Mouse (Mus musculus) liver, adult 2 months (tissue): ENCODE results near the gene Zzef1. TPM values are rescaled to one million over a fixed set of nuclear protein-coding genes. Genes with fewer than 3 reads are reported as not detected.

ENCODE experiments used
- DNase-seq: peaks from one replicate; pipeline ENCODE4 v3.0.0-alpha.2; 2011; ENCODE audit warnings: low read depth, low spot score; ENCODE audit errors: extremely low read depth
- H3K27ac ChIP-seq: fragments of 200-500 bp; replicated peaks from 2 replicates; pipeline ENCODE4 v1.5.1; 2012; ENCODE audit warnings: low read depth, mild to moderate bottlenecking, control low read depth, inconsistent platforms, low read length; ENCODE audit not compliant: insufficient read depth
- H3K27me3 ChIP-seq: fragments of 200-500 bp; 2 replicates; pipeline ENCODE4 v1.6.1; 2012; ENCODE audit warnings: mild to moderate bottlenecking, moderate library complexity, low read length, inconsistent platforms; ENCODE audit not compliant: control insufficient read depth, insufficient read depth
- H3K36me3 ChIP-seq: fragments of 200-500 bp; 2 replicates; pipeline ENCODE4 v1.6.1; 2012; ENCODE audit warnings: low read length, inconsistent platforms; ENCODE audit not compliant: control insufficient read depth, insufficient read depth
- H3K4me1 ChIP-seq: fragments of 200-500 bp; 2 replicates; pipeline ENCODE4 v1.6.1; 2011; ENCODE audit warnings: low read length; ENCODE audit not compliant: control insufficient read depth, insufficient read depth
- H3K4me3 ChIP-seq: fragments of 200-500 bp; 2 replicates; pipeline ENCODE4 v1.5.1; 2011; ENCODE audit warnings: low read depth, mild to moderate bottlenecking, control low read depth, low read length, moderate library complexity; ENCODE audit not compliant: insufficient read depth
- H3K79me2 ChIP-seq: fragments of 200-500 bp; 2 replicates; pipeline ENCODE4 v1.6.1; 2012; ENCODE audit warnings: inconsistent platforms, mild to moderate bottlenecking, low read length, moderate library complexity; ENCODE audit not compliant: control insufficient read depth, insufficient read depth
- H3K9ac ChIP-seq: fragments of 200-500 bp; 2 replicates; pipeline ENCODE4 v1.6.1; 2012; ENCODE audit warnings: low read depth, mild to moderate bottlenecking, control low read depth, inconsistent platforms, low read length
- CTCF ChIP-seq: fragments of 200-500 bp; IDR thresholded peaks from 2 replicates; pipeline ENCODE4 v1.5.1; 2011; ENCODE audit warnings: low read depth, low read length, control low read depth
- POLR2A ChIP-seq: fragments of 200-500 bp; IDR thresholded peaks from 2 replicates; pipeline ENCODE4 v1.6.1; 2011; ENCODE audit warnings: low read length, control low read depth; ENCODE audit not compliant: insufficient read depth; ENCODE audit errors: extremely low read depth
- WGBS: fragments of 180-500 bp; shearing (Covaris S2); methylation state at CpG from one replicate; pipeline ENCODE4 v1.1.7; 2018; 5-methylcytosine and 5-hydroxymethylcytosine counted together
- polyA plus RNA-seq: library from polyadenylated mRNA; depleted of rRNA; stranded (reverse); fragments of >200 nt; gene quantifications from 2 replicates; pipeline ENCODE4 v1.2.3, GENCODE M21; 2012
- total RNA-seq: library from RNA; depleted of rRNA; stranded (reverse); fragments of >200 nt; gene quantifications from 2 replicates; pipeline ENCODE4 v1.2.3, GENCODE M21; 2014

The Zzef1 gene
- total and polyA plus RNA-seq, 2 experiments = 13.6 to 14.1 TPM

GRCm38 (mm10) chr11:72923116-72923515 is 127.1 kb downstream of the Zzef1 start:
- 78% methylated on average over 4 of the region's 4 CpGs for whole genome bisulfite sequencing
- Histone ChIP-seq H3K4me3 (no peak overlapping the region), H3K4me1 (no peaks in the 10 kb centered on the region), H3K27me3 (no peaks in the 10 kb centered on the region), H3K36me3 (peaks cover 30% of the 10 kb centered on the region), H3K9ac (no peak overlapping the region), H3K27ac (no peak overlapping the region), H3K79me2 (no peaks in the 10 kb centered on the region)
- no peak for DNase-seq
- no peak for TF ChIP-seq POLR2A
- TF ChIP-seq CTCF = no peak

- no peak overlapping the region for H3K9ac ChIP-seq
- TF ChIP-seq POLR2A (no peak), CTCF (no peak)
- H3K27ac ChIP-seq = no peak overlapping the region
- no peaks in the 10 kb centered on the region for H3K79me2 ChIP-seq
- peaks cover 24% of the 10 kb centered on the region for H3K36me3 ChIP-seq
- no peaks in the 10 kb centered on the region for H3K4me1 ChIP-seq
- no peaks in the 10 kb centered on the region for H3K27me3 ChIP-seq
- 78% methylated on average over 1 of the region's 1 CpGs for WGBS
- DNase-seq = no peak
- no peak overlapping the region for H3K4me3 ChIP-seq
Observed at GRCm38 (mm10) chr11:72924458-72924857, 128.4 kb downstream of the Zzef1 start.

- Histone ChIP-seq H3K4me1 (no peaks in the 10 kb centered on the region), H3K4me3 (no peak overlapping the region), H3K27ac (no peak overlapping the region), H3K9ac (no peak overlapping the region), H3K27me3 (no peaks in the 10 kb centered on the region), H3K79me2 (no peaks in the 10 kb centered on the region), H3K36me3 (peaks cover 19% of the 10 kb centered on the region)
- TF ChIP-seq POLR2A (no peak), CTCF (no peak)
- DNase-seq = no peak
- WGBS = 72% methylated on average over 2 of the region's 2 CpGs
Observed at GRCm38 (mm10) chr11:72925067-72925466, 129.0 kb downstream of the Zzef1 start.

GRCm38 (mm10) chr11:72926226-72926890 is 130.3 kb downstream of the Zzef1 start:
- TF ChIP-seq CTCF = peak; percentile 97
- TF ChIP-seq POLR2A = no peak
- DNase-seq = no peak
- no peaks in the 10 kb centered on the region for H3K4me1 ChIP-seq
- no peak overlapping the region for H3K27ac ChIP-seq
- H3K4me3 ChIP-seq = no peak overlapping the region
- no peaks in the 10 kb centered on the region for H3K79me2 ChIP-seq
- no peak overlapping the region for H3K9ac ChIP-seq
- WGBS = 66% methylated on average over 13 of the region's 13 CpGs
- H3K36me3 ChIP-seq = peaks cover 17% of the 10 kb centered on the region
- no peaks in the 10 kb centered on the region for H3K27me3 ChIP-seq

DNA sequence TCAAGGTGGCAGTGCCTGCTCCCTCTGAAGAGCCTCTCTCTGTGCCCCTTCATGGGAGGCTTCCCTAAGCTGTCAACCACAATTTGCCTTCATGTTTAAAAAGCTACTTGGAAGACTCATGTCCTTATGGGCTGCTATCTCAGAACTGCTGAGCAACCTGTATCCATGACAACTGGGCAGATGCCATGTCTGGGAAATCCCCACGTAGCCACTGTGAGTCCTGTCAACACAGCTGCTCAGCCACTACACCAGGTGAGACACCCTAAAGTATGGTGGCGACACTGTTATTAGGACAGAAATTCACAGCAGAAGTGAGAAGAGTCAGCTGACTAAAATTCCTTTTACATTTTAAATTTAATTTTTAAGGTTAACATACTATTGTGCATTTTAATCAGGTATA is 132.5 kb downstream of the Zzef1 start:
- no peaks in the 10 kb centered on the region for H3K27me3 ChIP-seq
- no peak for DNase-seq
- H3K4me3 ChIP-seq = no peak overlapping the region
- no peaks in the 10 kb centered on the region for H3K79me2 ChIP-seq
- no peak for TF ChIP-seq CTCF
- no peak for TF ChIP-seq POLR2A
- H3K36me3 ChIP-seq = peaks cover 8% of the 10 kb centered on the region
- WGBS = 71% methylated on average over 2 of the region's 2 CpGs
- H3K9ac ChIP-seq = no peak overlapping the region
- H3K27ac ChIP-seq = no peak overlapping the region
- no peaks in the 10 kb centered on the region for H3K4me1 ChIP-seq
